Mouse (Mus musculus) bone marrow, adult 2 months (tissue): Measurements from ENCODE around the gene Gm960.

Experiments used
- CTCF ChIP-seq: fragments of 200-500 bp; IDR thresholded peaks from 2 replicates; pipeline ENCODE4 v1.5.1; 2011; ENCODE audit warnings: low read length, control low read depth; ENCODE audit not compliant: control insufficient read depth, insufficient read depth
- POLR2A ChIP-seq: fragments of 200-500 bp; IDR thresholded peaks from 2 replicates; pipeline ENCODE4 v1.6.1; 2011; ENCODE audit warnings: low read depth, mild to moderate bottlenecking, control low read depth, low read length, borderline replicate concordance; ENCODE audit not compliant: control insufficient read depth

GRCm38 (mm10) chr19:4623419-4623818 lies 75.0 kb downstream of the Gm960 start:
- TF ChIP-seq CTCF (no peak), POLR2A (no peak)
